Mouse (Mus musculus): ENCODE data around the gene Taf3. TPM values are rescaled to one million over a fixed set of nuclear protein-coding genes. Genes with fewer than 3 reads are reported as not detected.

The Taf3 gene
- polyA plus RNA-seq, 1 experiment from 2014 or later = 6.3 TPM

DNA sequence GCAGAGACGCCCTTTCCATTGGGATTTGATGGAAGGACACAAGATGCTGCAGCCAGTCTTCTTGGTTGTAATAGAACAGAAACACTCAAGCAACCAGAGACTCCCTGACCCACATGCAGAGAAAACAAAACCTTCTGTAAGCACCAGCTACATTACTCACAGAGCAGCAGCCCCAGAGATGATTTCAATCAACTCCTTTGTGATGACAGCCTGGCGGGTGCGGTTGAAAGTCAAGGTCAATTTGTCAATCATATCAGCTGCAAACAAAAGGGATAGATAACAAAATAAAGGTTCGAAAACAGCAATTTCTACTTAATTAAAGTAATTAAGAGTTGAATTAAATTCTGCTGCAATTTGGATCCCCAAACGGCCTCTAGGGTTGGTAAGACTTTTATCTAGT, 10.4 kb upstream of the Taf3 start:
- H3K36me3 ChIP-seq (replicated peaks) = peaks cover 88% of the 10 kb centered on the region
- no peak for ATAC-seq (ENCODE audit: insufficient read depth)
- no peaks in the 10 kb centered on the region for H3K27me3 ChIP-seq
- no peak overlapping the region for H3K27ac ChIP-seq (replicated peaks)
- 65% methylated on average over 5 of the region's 5 CpGs for WGBS (ENCODE audit: insufficient replicate concordance)
- H3K4me2 ChIP-seq = no peak overlapping the region
- no peaks in the 10 kb centered on the region for H3K4me1 ChIP-seq (replicated peaks)
- no peaks in the 10 kb centered on the region for H3K9me3 ChIP-seq (replicated peaks)
- no peak overlapping the region for H3K4me3 ChIP-seq (replicated peaks)
- no peak overlapping the region for H3K9ac ChIP-seq

- Histone ChIP-seq H3K27ac (replicated peaks) (no peak overlapping the region), H3K4me3 (replicated peaks) (no peak overlapping the region), H3K36me3 (replicated peaks) (peaks cover 33% of the 10 kb centered on the region), H3K4me1 (replicated peaks) (peaks cover 18% of the 10 kb centered on the region), H3K9me3 (replicated peaks) (no peaks in the 10 kb centered on the region), H3K4me2 (no peak overlapping the region), H3K9ac (no peak overlapping the region), H3K27me3 (no peaks in the 10 kb centered on the region)
- 79% methylated on average over 1 of the region's 1 CpGs for WGBS (ENCODE audit: insufficient replicate concordance)
- no peak for ATAC-seq (ENCODE audit: insufficient read depth)
Observed at GRCm38 (mm10) chr2:10051996-10052395, 3.6 kb upstream of the Taf3 start.

- peaks cover 24% of the 10 kb centered on the region for H3K36me3 ChIP-seq (replicated peaks)
- no peak overlapping the region for H3K4me2 ChIP-seq
- no peak for ATAC-seq (ENCODE audit: insufficient read depth)
- H3K4me3 ChIP-seq (replicated peaks) = no peak overlapping the region
- peaks cover 21% of the 10 kb centered on the region for H3K4me1 ChIP-seq (replicated peaks)
- H3K9me3 ChIP-seq (replicated peaks) = no peaks in the 10 kb centered on the region
- no peak overlapping the region for H3K27ac ChIP-seq (replicated peaks)
- no peak overlapping the region for H3K9ac ChIP-seq
- 76% methylated on average over 3 of the region's 3 CpGs for WGBS (ENCODE audit: insufficient replicate concordance)
- H3K27me3 ChIP-seq = no peaks in the 10 kb centered on the region
Observed at GRCm38 (mm10) chr2:10050878-10051277, 2.5 kb upstream of the Taf3 start.

DNA sequence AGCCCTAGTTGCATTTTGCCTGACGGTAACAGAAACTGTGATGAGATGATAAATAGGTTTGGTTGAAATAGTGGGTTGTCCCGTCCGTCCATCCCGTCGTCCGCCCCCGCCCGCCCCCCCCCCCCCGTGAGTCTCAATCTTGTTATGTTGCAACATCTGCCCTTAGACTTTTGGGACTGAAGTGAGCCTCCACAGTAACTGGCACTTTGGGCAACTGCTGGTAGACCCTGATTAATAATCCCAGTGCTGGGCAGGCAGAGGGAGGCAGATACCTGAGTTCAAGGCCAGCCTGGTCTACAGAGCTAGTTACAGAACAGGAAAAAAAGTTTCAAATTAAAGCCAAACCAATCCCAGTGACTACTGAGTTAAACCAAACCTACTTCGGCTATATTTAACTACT, 1.1 kb upstream of the Taf3 start:
- Histone ChIP-seq H3K4me2 (peak overlapping the region; percentile 90), H3K27ac (replicated peaks) (peak overlapping the region; percentile 46; the same call in 1 of the 2 replicates), H3K36me3 (replicated peaks) (peaks cover 10% of the 10 kb centered on the region), H3K27me3 (no peaks in the 10 kb centered on the region), H3K9me3 (replicated peaks) (no peaks in the 10 kb centered on the region), H3K4me3 (replicated peaks) (peak overlapping the region; percentile 93), H3K9ac (peak overlapping the region; percentile 88), H3K4me1 (replicated peaks) (peaks cover 21% of the 10 kb centered on the region)
- 8% methylated on average over 10 of the region's 10 CpGs for WGBS (ENCODE audit: insufficient replicate concordance)
- ATAC-seq (ENCODE audit: insufficient read depth) = no peak

- H3K27ac ChIP-seq (replicated peaks) = peak overlapping the region; percentile 38; the same call in 1 of the 2 replicates
- ATAC-seq (ENCODE audit: insufficient read depth) = peak; percentile 56
- peak overlapping the region; percentile 90 for H3K4me2 ChIP-seq
- peak overlapping the region; percentile 93 for H3K4me3 ChIP-seq (replicated peaks)
- under 1% methylated on average over 47 of the region's 47 CpGs for WGBS (ENCODE audit: insufficient replicate concordance)
- H3K36me3 ChIP-seq (replicated peaks) = no peaks in the 10 kb centered on the region
- H3K9me3 ChIP-seq (replicated peaks) = no peaks in the 10 kb centered on the region
- H3K27me3 ChIP-seq = no peaks in the 10 kb centered on the region
- peak overlapping the region; percentile 88 for H3K9ac ChIP-seq
- H3K4me1 ChIP-seq (replicated peaks) = peaks cover 21% of the 10 kb centered on the region
Observed at GRCm38 (mm10) chr2:10047758-10048436, 499 bp downstream of the Taf3 start.

DNA sequence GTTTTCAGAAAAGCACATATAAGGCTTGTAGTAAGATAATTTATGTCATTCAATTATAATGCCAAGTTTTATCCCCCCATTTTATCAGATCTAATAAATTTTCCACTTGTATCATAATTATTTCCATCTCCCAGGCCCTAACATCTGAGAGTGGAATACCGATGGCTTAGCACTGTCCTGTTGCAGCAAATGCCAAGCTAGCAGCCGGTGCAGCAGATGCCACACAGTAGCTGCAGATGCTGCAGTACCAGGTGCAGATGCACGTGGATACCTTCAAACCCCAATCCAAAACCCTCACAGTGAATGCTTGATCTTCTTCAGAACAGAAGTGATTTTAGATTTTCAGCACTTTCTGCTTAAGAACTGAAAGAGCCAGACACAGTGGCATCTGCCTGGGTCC, 13.4 kb downstream of the Taf3 start:
- Histone ChIP-seq H3K27me3 (no peaks in the 10 kb centered on the region), H3K4me2 (no peak overlapping the region), H3K9me3 (replicated peaks) (no peaks in the 10 kb centered on the region), H3K4me3 (replicated peaks) (no peak overlapping the region), H3K27ac (replicated peaks) (no peak overlapping the region), H3K9ac (no peak overlapping the region), H3K36me3 (replicated peaks) (peaks cover 10% of the 10 kb centered on the region; the same call in 1 of the 2 replicates), H3K4me1 (replicated peaks) (peaks cover 14% of the 10 kb centered on the region)
- WGBS (ENCODE audit: insufficient replicate concordance) = 77% methylated on average over 3 of the region's 3 CpGs
- no peak for ATAC-seq (ENCODE audit: insufficient read depth)

GRCm38 (mm10) chr2:10033684-10034083, 14.7 kb downstream of the Taf3 start:
- ATAC-seq (ENCODE audit: insufficient read depth) = no peak
- peaks cover 14% of the 10 kb centered on the region for H3K4me1 ChIP-seq (replicated peaks)
- no peak overlapping the region for H3K4me2 ChIP-seq

DNA sequence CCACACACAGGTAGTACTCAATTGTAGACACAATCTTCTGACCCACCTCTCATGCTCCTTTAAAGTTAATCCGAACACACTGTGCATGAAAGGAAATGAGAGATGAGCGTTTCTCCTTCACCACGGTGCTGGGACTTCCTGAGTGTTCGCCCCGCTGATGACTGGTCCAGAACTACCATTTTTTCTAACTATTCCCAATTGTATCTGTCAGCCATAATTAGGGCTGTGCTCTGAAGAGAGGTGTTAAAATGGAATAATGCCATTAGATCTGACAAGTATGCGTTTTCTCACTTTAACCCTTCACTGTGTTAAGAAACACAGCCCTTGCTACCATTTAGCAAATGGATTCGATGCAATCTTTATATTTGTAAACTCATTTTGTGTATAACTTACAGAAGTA, 18.6 kb downstream of the Taf3 start:
- 74% methylated on average over 7 of the region's 7 CpGs for WGBS (ENCODE audit: insufficient replicate concordance)
- no peaks in the 10 kb centered on the region for H3K27me3 ChIP-seq
- no peak overlapping the region for H3K4me3 ChIP-seq (replicated peaks)
- no peak overlapping the region for H3K9ac ChIP-seq
- no peak overlapping the region for H3K27ac ChIP-seq (replicated peaks)
- peaks cover 14% of the 10 kb centered on the region for H3K4me1 ChIP-seq (replicated peaks)
- no peaks in the 10 kb centered on the region for H3K9me3 ChIP-seq (replicated peaks)
- no peak overlapping the region for H3K4me2 ChIP-seq
- no peak for ATAC-seq (ENCODE audit: insufficient read depth)
- H3K36me3 ChIP-seq (replicated peaks) = no peaks in the 10 kb centered on the region

More at GRCm38 (mm10) chr2:10033684-10034083, 14.7 kb downstream of the Taf3 start:
- no peaks in the 10 kb centered on the region for H3K27me3 ChIP-seq
- no peaks in the 10 kb centered on the region for H3K36me3 ChIP-seq (replicated peaks)
- H3K27ac ChIP-seq (replicated peaks) = no peak overlapping the region
- H3K9me3 ChIP-seq (replicated peaks) = no peaks in the 10 kb centered on the region
- H3K4me3 ChIP-seq (replicated peaks) = no peak overlapping the region
- WGBS (ENCODE audit: insufficient replicate concordance) = 32% methylated on average over 4 of the region's 4 CpGs
- no peak overlapping the region for H3K9ac ChIP-seq

DNA sequence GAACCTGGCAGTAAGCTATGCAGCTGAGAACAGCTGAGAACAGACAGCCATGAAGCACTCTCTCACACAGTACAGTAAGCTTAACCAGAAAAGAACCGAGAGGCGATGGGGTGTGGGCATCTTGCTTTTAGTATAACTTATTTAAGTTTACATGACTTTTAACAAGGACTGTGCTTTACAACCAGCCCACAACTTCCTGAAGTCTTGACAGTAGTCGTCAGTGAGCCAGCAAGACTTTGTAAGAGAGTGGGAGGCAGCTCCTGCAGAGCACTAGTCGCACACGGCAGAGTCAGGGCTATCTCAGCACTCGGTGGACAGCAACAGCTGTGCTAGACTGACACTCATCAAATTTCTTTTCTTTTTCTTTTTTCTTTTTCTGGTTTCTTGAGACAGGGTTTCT, 24.1 kb downstream of the Taf3 start:
- ATAC-seq (ENCODE audit: insufficient read depth) = no peak
- Histone ChIP-seq H3K4me3 (replicated peaks) (no peak overlapping the region), H3K4me1 (replicated peaks) (no peaks in the 10 kb centered on the region), H3K4me2 (no peak overlapping the region), H3K36me3 (replicated peaks) (no peaks in the 10 kb centered on the region), H3K27ac (replicated peaks) (no peak overlapping the region), H3K27me3 (no peaks in the 10 kb centered on the region), H3K9me3 (replicated peaks) (no peaks in the 10 kb centered on the region), H3K9ac (no peak overlapping the region)
- 70% methylated on average over 6 of the region's 6 CpGs for WGBS (ENCODE audit: insufficient replicate concordance)

DNA sequence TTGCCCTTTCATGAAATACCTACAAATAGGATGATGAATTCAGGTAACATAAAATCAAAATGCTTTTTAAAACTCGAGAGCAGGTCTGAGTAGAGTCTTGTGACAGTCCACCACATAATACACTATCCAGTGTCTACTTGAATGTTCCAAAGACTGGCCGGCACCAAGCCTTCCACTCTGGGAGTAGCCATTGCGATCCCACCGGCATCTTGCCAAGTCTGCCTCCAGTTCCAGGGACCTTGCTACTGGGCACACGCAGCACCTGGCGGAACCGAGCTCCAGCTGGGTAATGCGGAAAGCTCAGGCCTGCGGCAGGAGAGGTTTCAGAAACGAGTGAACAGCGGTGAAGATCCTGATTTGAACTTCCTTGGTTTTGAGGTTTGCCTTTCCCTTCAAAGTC, 27.1 kb downstream of the Taf3 start:
- Histone ChIP-seq H3K4me1 (replicated peaks) (no peaks in the 10 kb centered on the region), H3K27ac (replicated peaks) (no peak overlapping the region), H3K36me3 (replicated peaks) (no peaks in the 10 kb centered on the region), H3K9me3 (replicated peaks) (no peaks in the 10 kb centered on the region), H3K4me2 (no peak overlapping the region), H3K4me3 (replicated peaks) (no peak overlapping the region), H3K27me3 (no peaks in the 10 kb centered on the region), H3K9ac (no peak overlapping the region)
- no peak for ATAC-seq (ENCODE audit: insufficient read depth)
- WGBS (ENCODE audit: insufficient replicate concordance) = 76% methylated on average over 11 of the region's 11 CpGs

DNA sequence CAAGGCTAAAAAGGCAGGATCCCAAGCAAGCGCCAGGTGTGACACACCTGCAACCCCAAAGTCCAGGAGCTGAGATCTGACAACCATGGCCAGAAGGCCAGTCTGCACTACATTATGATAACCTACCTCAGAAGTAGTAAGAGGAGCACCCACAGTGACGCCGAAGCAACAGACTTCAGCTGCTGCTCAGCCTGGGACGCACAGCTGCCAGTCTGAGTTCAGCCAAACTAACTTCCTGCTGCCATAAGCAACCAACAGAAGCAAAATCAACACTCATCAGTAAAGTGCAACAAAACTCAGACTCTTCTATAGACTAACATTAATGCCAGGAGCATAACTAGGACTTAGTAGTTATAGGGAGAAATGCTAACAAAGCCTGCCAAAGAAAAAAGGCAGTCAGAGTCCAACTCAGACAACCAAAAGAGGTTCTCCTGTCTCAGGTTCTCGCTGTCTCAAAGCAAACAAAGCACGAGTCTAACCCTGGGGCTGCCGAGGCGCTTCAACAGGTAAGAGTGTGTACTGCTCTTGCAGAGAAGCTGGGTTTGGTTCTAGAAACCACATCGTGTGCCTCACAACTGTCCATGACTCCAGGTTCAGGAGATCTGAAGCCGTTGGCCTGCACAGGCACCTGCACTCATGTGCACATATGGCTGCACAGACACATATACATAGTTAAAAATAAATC, 33.3 kb downstream of the Taf3 start:
- Histone ChIP-seq H3K36me3 (replicated peaks) (no peaks in the 10 kb centered on the region), H3K4me1 (replicated peaks) (no peaks in the 10 kb centered on the region), H3K27ac (replicated peaks) (no peak overlapping the region), H3K4me3 (replicated peaks) (no peak overlapping the region), H3K9me3 (replicated peaks) (no peaks in the 10 kb centered on the region), H3K4me2 (no peak overlapping the region), H3K27me3 (no peaks in the 10 kb centered on the region), H3K9ac (no peak overlapping the region)
- 68% methylated on average over 10 of the region's 10 CpGs for WGBS (ENCODE audit: insufficient replicate concordance)
- no peak for ATAC-seq (ENCODE audit: insufficient read depth)

Measured in liver, embryonic 15.5 days (tissue).